Mouse (Mus musculus) hindbrain, embryonic 15.5 days (tissue): ENCODE measurements at regions not wholly inside any gene's neighbourhood (a gene's known extent, or its start where the extent isn't known, plus 50 kb on each side); places are given as distances from the start of the nearest gene placed in this dataset.

Source experiments
- ATAC-seq: fragments of 200-750 bp; cut with Nextera tagmentation; 2 replicates; pipeline ENCODE4 v1.8.0; 2017; ENCODE audit warnings: low read depth, moderate number of reproducible peaks, moderate TSS enrichment; ENCODE audit not compliant: low FRiP score
- H3K27ac ChIP-seq: fragments of 300-500 bp; sonication (generic); replicated peaks from 2 replicates; pipeline ENCODE4 v1.5.1; 2015; ENCODE audit warnings: mild to moderate bottlenecking, inconsistent platforms
- H3K27me3 ChIP-seq: fragments of 300-500 bp; sonication (generic); 2 replicates; pipeline ENCODE4 v1.6.1; 2015; ENCODE audit warnings: control low read depth, inconsistent platforms
- H3K36me3 ChIP-seq: fragments of 300-500 bp; sonication (generic); 2 replicates; pipeline ENCODE4 v1.6.1; 2015; ENCODE audit warnings: control low read depth, inconsistent platforms
- H3K4me1 ChIP-seq: fragments of 300-500 bp; sonication (generic); replicated peaks from 2 replicates; pipeline ENCODE4 v1.6.1; 2015; ENCODE audit warnings: control low read depth, inconsistent platforms
- H3K4me2 ChIP-seq: fragments of 300-500 bp; sonication (generic); 2 replicates; pipeline ENCODE4 v1.6.1; 2015; ENCODE audit warnings: moderate library complexity, mild to moderate bottlenecking, inconsistent platforms
- H3K4me3 ChIP-seq: fragments of 300-500 bp; sonication (generic); 2 replicates; pipeline ENCODE4 v1.5.1; 2015; ENCODE audit warnings: mild to moderate bottlenecking, inconsistent platforms
- H3K9ac ChIP-seq: fragments of 300-500 bp; sonication (generic); 2 replicates; pipeline ENCODE4 v1.6.1; 2015; ENCODE audit warnings: inconsistent platforms
- H3K9me3 ChIP-seq: fragments of 300-500 bp; sonication (generic); 2 replicates; pipeline ENCODE4 v1.6.1; 2016; ENCODE audit warnings: control low read depth, inconsistent platforms
- WGBS: fragments of 180-500 bp; shearing (Covaris S2); methylation state at CpG from one replicate; pipeline ENCODE4 v1.1.7; 2015; 5-methylcytosine and 5-hydroxymethylcytosine counted together

- Histone ChIP-seq H3K27me3 (no peaks in the 10 kb centered on the region), H3K4me1 (peaks cover 41% of the 10 kb centered on the region), H3K4me2 (peak overlapping the region; percentile 35), H3K9me3 (no peaks in the 10 kb centered on the region), H3K27ac (peak overlapping the region; percentile 47), H3K4me3 (no peak overlapping the region), H3K36me3 (no peaks in the 10 kb centered on the region), H3K9ac (no peak overlapping the region)
- ATAC-seq = no peak
- 35% methylated on average over 9 of the region's 9 CpGs for WGBS
Measured at GRCm38 (mm10) chr1:42260033-42260925, 435.3 kb upstream of the Pou3f3 start.

DNA sequence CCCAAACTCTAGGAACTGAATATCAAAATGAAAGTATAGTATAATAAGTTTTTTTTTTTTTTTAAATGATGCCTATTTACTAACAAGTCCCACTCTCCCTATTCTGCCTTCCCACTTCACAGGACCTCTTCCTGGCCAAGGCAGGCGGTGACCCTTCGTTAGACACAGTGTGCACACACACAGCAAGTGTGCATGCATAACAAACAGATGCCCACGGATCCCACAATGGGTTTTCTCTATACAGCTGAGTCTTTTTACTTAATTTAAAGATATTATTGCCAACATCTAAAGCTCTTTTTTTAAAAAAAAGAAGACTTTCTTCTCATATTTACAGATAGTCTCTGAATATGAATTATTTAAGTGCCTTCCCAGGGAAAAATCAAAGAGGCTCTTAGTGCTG, 434.5 kb upstream of the Pou3f3 start:
- no peaks in the 10 kb centered on the region for H3K9me3 ChIP-seq
- H3K4me3 ChIP-seq = no peak overlapping the region
- H3K27ac ChIP-seq = 0 out of 2 replicates have a peak overlapping the region, but pooled peaks have one; percentile 41
- H3K27me3 ChIP-seq = no peaks in the 10 kb centered on the region
- no peak overlapping the region for H3K9ac ChIP-seq
- 0 out of 2 replicates have a peak overlapping the region, but pooled peaks have one; percentile 61 for H3K4me2 ChIP-seq
- no peak for ATAC-seq
- no peaks in the 10 kb centered on the region for H3K36me3 ChIP-seq
- 26% methylated on average over 3 of the region's 3 CpGs for WGBS
- peaks cover 41% of the 10 kb centered on the region for H3K4me1 ChIP-seq

DNA sequence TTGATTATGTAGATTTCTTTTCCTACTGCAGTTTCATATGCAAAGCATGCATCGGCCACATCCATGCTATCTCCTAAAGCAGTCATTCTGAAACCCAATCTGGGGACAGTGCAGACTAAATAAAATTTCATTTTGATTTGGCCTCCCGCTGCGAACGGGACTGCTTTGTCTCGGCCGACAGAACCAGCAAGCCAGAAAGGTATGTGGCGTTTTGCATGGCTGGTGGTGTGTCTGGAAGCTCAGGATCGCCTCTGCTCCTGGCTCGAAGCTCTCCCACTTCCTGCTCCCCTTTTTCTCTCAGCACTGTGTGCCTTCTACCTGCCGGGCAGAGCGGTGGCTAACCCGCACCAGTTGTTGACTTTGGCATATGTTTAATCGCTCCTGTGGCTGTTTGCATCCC, 433.8 kb upstream of the Pou3f3 start:
- H3K4me2 ChIP-seq = peak overlapping the region; percentile 61
- peaks cover 41% of the 10 kb centered on the region for H3K4me1 ChIP-seq
- ATAC-seq = peak; percentile 42
- H3K9me3 ChIP-seq = no peaks in the 10 kb centered on the region
- no peaks in the 10 kb centered on the region for H3K27me3 ChIP-seq
- peak overlapping the region; percentile 35 for H3K9ac ChIP-seq
- 4% methylated on average over 13 of the region's 13 CpGs for WGBS
- H3K4me3 ChIP-seq = peak overlapping the region; percentile 26
- H3K36me3 ChIP-seq = no peaks in the 10 kb centered on the region
- H3K27ac ChIP-seq = peak overlapping the region; percentile 73

DNA sequence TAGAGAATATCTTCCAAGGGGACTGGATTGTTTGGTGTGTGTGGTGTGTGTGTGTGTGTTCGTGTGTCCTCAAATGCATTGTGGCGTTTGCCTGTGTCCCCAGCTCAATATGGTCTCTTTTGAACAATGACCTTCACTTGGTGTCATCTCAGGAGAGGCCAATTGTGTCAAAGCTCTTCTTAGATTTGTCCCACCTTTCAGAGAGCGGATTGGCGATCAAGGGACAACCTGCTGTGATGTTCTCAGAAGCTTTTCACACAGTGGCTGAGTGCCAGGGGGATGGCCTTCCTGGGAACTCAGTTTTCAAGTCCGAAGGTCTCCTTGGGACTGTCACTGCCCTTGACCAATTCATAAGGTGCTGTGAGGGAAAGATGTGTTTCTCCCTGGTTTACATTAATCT, 433.0 kb upstream of the Pou3f3 start:
- 37% methylated on average over 5 of the region's 5 CpGs for WGBS
- no peak overlapping the region for H3K27ac ChIP-seq
- H3K36me3 ChIP-seq = no peaks in the 10 kb centered on the region
- no peaks in the 10 kb centered on the region for H3K9me3 ChIP-seq
- no peak overlapping the region for H3K4me3 ChIP-seq
- ATAC-seq = no peak
- peak overlapping the region; percentile 61 for H3K4me2 ChIP-seq
- H3K27me3 ChIP-seq = no peaks in the 10 kb centered on the region
- no peak overlapping the region for H3K9ac ChIP-seq
- peaks cover 39% of the 10 kb centered on the region for H3K4me1 ChIP-seq

DNA sequence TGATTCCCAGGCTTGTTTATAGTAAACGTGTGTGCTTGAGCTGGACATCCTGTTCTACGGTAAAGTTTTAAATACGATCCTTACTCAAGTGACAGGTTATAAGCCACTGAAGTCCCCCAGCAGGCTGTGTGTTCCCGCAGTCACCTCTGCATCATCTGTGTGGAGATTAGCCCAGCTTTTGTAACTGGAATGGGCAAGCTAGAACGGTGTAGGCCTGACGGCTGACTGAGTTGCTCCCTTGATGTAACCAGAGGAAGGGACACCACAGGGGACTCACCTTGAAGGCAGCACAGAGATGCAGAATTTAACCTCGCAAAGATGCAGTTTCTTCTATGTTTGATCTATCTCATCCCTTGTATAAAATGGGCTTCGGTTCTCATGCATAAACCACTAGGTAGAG, 418.4 kb upstream of the Pou3f3 start:
- no peaks in the 10 kb centered on the region for H3K27me3 ChIP-seq

GRCm38 (mm10) chr1:42295841-42296240, 399.7 kb upstream of the Pou3f3 start:
- Histone ChIP-seq H3K9me3 (no peaks in the 10 kb centered on the region), H3K4me1 (peaks cover 2% of the 10 kb centered on the region; the same call in 1 of the 2 replicates), H3K27me3 (no peaks in the 10 kb centered on the region), H3K9ac (no peak overlapping the region), H3K36me3 (no peaks in the 10 kb centered on the region), H3K27ac (no peak overlapping the region), H3K4me3 (no peak overlapping the region), H3K4me2 (peak overlapping the region; percentile 5; the same call in 1 of the 2 replicates)
- no peak for ATAC-seq
- 54% methylated on average over 10 of the region's 10 CpGs for WGBS

More for the DNA sequence above, 418.4 kb upstream of the Pou3f3 start:
- ATAC-seq = no peak
- no peak overlapping the region for H3K9ac ChIP-seq
- 52% methylated on average over 8 of the region's 8 CpGs for WGBS
- no peaks in the 10 kb centered on the region for H3K36me3 ChIP-seq
- peaks cover 8% of the 10 kb centered on the region; the same call in 1 of the 2 replicates for H3K9me3 ChIP-seq
- H3K4me2 ChIP-seq = no peak overlapping the region
- H3K27ac ChIP-seq = no peak overlapping the region
- no peaks in the 10 kb centered on the region for H3K4me1 ChIP-seq
- H3K4me3 ChIP-seq = no peak overlapping the region

DNA sequence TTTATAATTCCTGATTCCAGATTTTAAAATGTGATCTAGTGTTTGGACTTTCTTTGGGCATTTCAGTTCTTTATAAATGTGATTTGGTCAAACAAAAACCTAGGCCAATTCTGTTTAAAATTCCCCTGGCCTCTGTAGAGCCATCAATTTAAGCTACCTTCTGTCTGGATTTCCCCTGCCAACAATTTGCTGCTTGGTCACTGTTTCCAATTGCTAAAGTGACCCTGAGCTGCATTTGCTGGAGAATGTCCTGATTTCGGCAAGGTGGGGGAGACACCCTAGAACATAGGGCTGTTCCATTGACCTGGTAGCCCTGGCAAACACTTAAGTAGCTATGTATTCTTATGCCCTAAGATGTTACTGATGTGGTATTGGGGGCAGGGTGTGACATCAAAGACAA, 386.3 kb upstream of the Pou3f3 start:
- no peaks in the 10 kb centered on the region for H3K27me3 ChIP-seq
- H3K27ac ChIP-seq = no peak overlapping the region
- H3K9me3 ChIP-seq = no peaks in the 10 kb centered on the region
- no peak overlapping the region for H3K4me2 ChIP-seq
- H3K36me3 ChIP-seq = no peaks in the 10 kb centered on the region
- H3K9ac ChIP-seq = no peak overlapping the region
- 82% methylated on average over 1 of the region's 1 CpGs for WGBS
- no peak for ATAC-seq
- H3K4me3 ChIP-seq = no peak overlapping the region
- no peaks in the 10 kb centered on the region for H3K4me1 ChIP-seq

DNA sequence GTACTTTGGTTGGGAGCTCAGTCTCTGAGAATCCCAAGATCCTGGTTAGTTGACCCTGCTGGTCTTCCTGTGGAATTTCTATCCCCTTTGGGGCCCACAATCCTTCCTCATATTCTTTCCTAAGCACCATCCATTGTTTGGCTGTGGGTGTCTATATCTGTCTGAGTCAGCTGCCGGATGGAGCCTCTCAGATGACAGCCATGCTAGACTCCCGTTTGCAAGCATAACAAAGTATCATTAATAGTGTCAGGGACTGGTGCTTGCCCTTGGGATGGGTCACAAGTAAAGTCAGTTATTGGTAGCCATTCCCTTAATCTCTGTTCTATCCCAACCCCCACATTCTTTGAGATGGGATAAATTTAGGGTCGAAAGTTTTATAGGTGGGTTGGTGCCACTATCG, 382.1 kb upstream of the Pou3f3 start:
- H3K4me1 ChIP-seq = no peaks in the 10 kb centered on the region
- H3K27me3 ChIP-seq = no peaks in the 10 kb centered on the region
- no peak overlapping the region for H3K4me2 ChIP-seq
- no peak overlapping the region for H3K27ac ChIP-seq
- no peak overlapping the region for H3K4me3 ChIP-seq
- H3K9ac ChIP-seq = no peak overlapping the region
- no peak for ATAC-seq
- 85% methylated on average over 4 of the region's 4 CpGs for WGBS
- H3K9me3 ChIP-seq = no peaks in the 10 kb centered on the region
- no peaks in the 10 kb centered on the region for H3K36me3 ChIP-seq

GRCm38 (mm10) chr1:42351884-42352283, 343.7 kb upstream of the Pou3f3 start:
- 0 out of 2 replicates have a peak overlapping the region, but pooled peaks have one; percentile 4 for H3K27ac ChIP-seq
- 31% methylated on average over 4 of the region's 4 CpGs for whole genome bisulfite sequencing
- no peak for ATAC-seq

GRCm38 (mm10) chr1:42352389-42352788, 343.2 kb upstream of the Pou3f3 start:
- Histone ChIP-seq H3K4me3 (no peak overlapping the region), H3K4me1 (peaks cover 13% of the 10 kb centered on the region; the same call in 1 of the 2 replicates), H3K4me2 (peak overlapping the region; percentile 43), H3K9me3 (no peaks in the 10 kb centered on the region), H3K27ac (0 out of 2 replicates have a peak overlapping the region, but pooled peaks have one; percentile 4), H3K9ac (no peak overlapping the region), H3K36me3 (no peaks in the 10 kb centered on the region), H3K27me3 (no peaks in the 10 kb centered on the region)
- ATAC-seq = no peak
- 44% methylated on average over 13 of the region's 13 CpGs for WGBS

More at GRCm38 (mm10) chr1:42351884-42352283, 343.7 kb upstream of the Pou3f3 start:
- no peak overlapping the region for H3K9ac ChIP-seq
- H3K4me1 ChIP-seq = peaks cover 13% of the 10 kb centered on the region; the same call in 1 of the 2 replicates
- no peak overlapping the region for H3K4me3 ChIP-seq
- H3K36me3 ChIP-seq = no peaks in the 10 kb centered on the region
- no peaks in the 10 kb centered on the region for H3K9me3 ChIP-seq
- no peaks in the 10 kb centered on the region for H3K27me3 ChIP-seq
- H3K4me2 ChIP-seq = peak overlapping the region; percentile 43

DNA sequence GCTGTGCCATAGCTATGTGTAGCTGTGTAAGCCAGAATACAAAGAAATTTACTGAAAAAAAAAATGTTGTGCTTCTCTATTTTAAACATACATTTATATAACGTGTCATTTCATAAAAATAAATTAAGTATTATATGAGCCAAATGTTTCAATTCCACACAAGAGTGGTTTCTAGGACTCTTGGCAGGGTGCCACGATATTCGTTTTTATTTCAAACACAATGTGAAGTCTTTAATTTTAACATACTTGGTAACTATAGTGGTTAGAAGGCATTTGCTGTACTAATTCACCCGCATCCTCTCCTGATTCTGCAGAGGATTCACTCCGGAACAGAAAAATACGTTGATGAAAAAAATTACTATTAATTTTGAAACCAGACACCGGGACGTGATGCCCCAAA, 342.5 kb upstream of the Pou3f3 start:
- H3K27ac ChIP-seq = no peak overlapping the region
- no peak overlapping the region for H3K9ac ChIP-seq
- no peaks in the 10 kb centered on the region for H3K27me3 ChIP-seq
- no peak overlapping the region for H3K4me3 ChIP-seq
- ATAC-seq = no peak
- H3K4me1 ChIP-seq = peaks cover 13% of the 10 kb centered on the region; the same call in 1 of the 2 replicates
- H3K36me3 ChIP-seq = no peaks in the 10 kb centered on the region
- no peak overlapping the region for H3K4me2 ChIP-seq
- WGBS = 56% methylated on average over 8 of the region's 8 CpGs
- no peaks in the 10 kb centered on the region for H3K9me3 ChIP-seq

- H3K9ac ChIP-seq = no peak overlapping the region
- no peaks in the 10 kb centered on the region for H3K36me3 ChIP-seq
- 64% methylated on average over 6 of the region's 6 CpGs for WGBS
- no peak overlapping the region for H3K4me3 ChIP-seq
- ATAC-seq = no peak
- no peaks in the 10 kb centered on the region for H3K27me3 ChIP-seq
- no peaks in the 10 kb centered on the region for H3K9me3 ChIP-seq
- H3K4me2 ChIP-seq = no peak overlapping the region
- H3K27ac ChIP-seq = no peak overlapping the region
- peaks cover 13% of the 10 kb centered on the region; the same call in 1 of the 2 replicates for H3K4me1 ChIP-seq
Measured at GRCm38 (mm10) chr1:42354020-42354419, 341.5 kb upstream of the Pou3f3 start.
